Mouse (Mus musculus) limb, embryonic 13.5 days (tissue): ENCODE results near the gene Nkapd1. TPM values are rescaled to one million over a fixed set of nuclear protein-coding genes. Genes with fewer than 3 reads are reported as not detected.
A peak's percentile ranks its signal among the peaks of the same experiment; 100 is the strongest.

Experiments
- ATAC-seq: fragments of 200-750 bp; cut with Nextera tagmentation; 2 replicates; pipeline ENCODE4 v1.8.0; 2017; ENCODE audit warnings: low read depth, moderate number of reproducible peaks, moderate TSS enrichment; ENCODE audit not compliant: low FRiP score
- H3K27ac ChIP-seq: fragments of 300-500 bp; sonication (generic); 2 replicates; pipeline ENCODE4 v1.5.1; 2015; ENCODE audit warnings: inconsistent platforms, mild to moderate bottlenecking, moderate library complexity
- H3K27me3 ChIP-seq: fragments of 300-500 bp; sonication (generic); 2 replicates; pipeline ENCODE4 v1.6.1; 2015; ENCODE audit warnings: mild to moderate bottlenecking, inconsistent platforms
- H3K36me3 ChIP-seq: fragments of 300-500 bp; sonication (generic); 2 replicates; pipeline ENCODE4 v1.6.1; 2015; ENCODE audit warnings: inconsistent platforms, mild to moderate bottlenecking, moderate library complexity
- H3K4me1 ChIP-seq: fragments of 300-500 bp; sonication (generic); 2 replicates; pipeline ENCODE4 v1.6.1; 2015; ENCODE audit warnings: inconsistent platforms
- H3K4me2 ChIP-seq: fragments of 300-500 bp; sonication (generic); replicated peaks from 2 replicates; pipeline ENCODE4 v1.6.1; 2015; ENCODE audit warnings: inconsistent platforms, mild to moderate bottlenecking, moderate library complexity
- H3K4me3 ChIP-seq: fragments of 300-500 bp; sonication (generic); 2 replicates; pipeline ENCODE4 v1.5.1; 2015; ENCODE audit warnings: moderate library complexity, mild to moderate bottlenecking, inconsistent platforms
- H3K9ac ChIP-seq: fragments of 300-500 bp; sonication (generic); 2 replicates; pipeline ENCODE4 v1.6.1; 2015; ENCODE audit warnings: mild to moderate bottlenecking, inconsistent platforms
- H3K9me3 ChIP-seq: fragments of 300-500 bp; sonication (generic); 2 replicates; pipeline ENCODE4 v1.6.1; 2016; ENCODE audit warnings: inconsistent platforms
- WGBS: fragments of 180-500 bp; shearing (Covaris S2); methylation state at CpG from one replicate; pipeline ENCODE4 v1.1.7; 2015; 5-methylcytosine and 5-hydroxymethylcytosine counted together
- polyA plus RNA-seq: library from polyadenylated mRNA; unstranded; fragments of >200 nt; fragmentation: Nextera tagmentation; extraction: Ambion mirVana; gene quantifications from 2 replicates; pipeline ENCODE4 v1.2.1, GENCODE M21; 2015

Nkapd1 gene
- 24.5 and 26.9 TPM in 2 replicates for polyA plus RNA-seq

GRCm38 (mm10) chr9:50616766-50617603 lies at the start of gene Nkapd1, which contains the start of gene Pih1d2:
Gene Nkapd1, minus strand, starts transcription at chr9:50617464.
Gene Pih1d2, plus strand, starts transcription at chr9:50617321.
- Histone ChIP-seq H3K9ac (peak within 1 kb of the TSS; percentile 97), H3K4me2 (peak within 1 kb of the TSS; percentile 88), H3K4me3 (peak within 1 kb of the TSS; percentile 100), H3K27ac (peak within 1 kb of the TSS; percentile 94), H3K36me3 (peaks cover 31% of the 10 kb centered on the region), H3K27me3 (no peaks in the 10 kb centered on the region), H3K4me1 (peaks cover 8% of the 10 kb centered on the region), H3K9me3 (no peaks in the 10 kb centered on the region)
- ATAC-seq = peak; percentile 93
- WGBS = under 1% methylated on average over 79 of the region's 81 CpGs

- ATAC-seq = no peak
- no peak overlapping the region for H3K27ac ChIP-seq
- H3K4me3 ChIP-seq = no peak overlapping the region
- H3K9me3 ChIP-seq = no peaks in the 10 kb centered on the region
- H3K9ac ChIP-seq = no peak overlapping the region
- no peak overlapping the region for H3K4me2 ChIP-seq
- H3K36me3 ChIP-seq = peaks cover 57% of the 10 kb centered on the region
- WGBS = 89% methylated on average over 6 of the region's 6 CpGs
- no peaks in the 10 kb centered on the region for H3K27me3 ChIP-seq
- H3K4me1 ChIP-seq = no peaks in the 10 kb centered on the region
These were observed 49.2 kb upstream of the Nkapd1 start for GRCm38 (mm10) chr9:50666442-50666841.

- WGBS = 91% methylated on average over 5 of the region's 5 CpGs
- H3K4me3 ChIP-seq = no peak overlapping the region
- no peak overlapping the region for H3K4me2 ChIP-seq
- no peak for ATAC-seq
- H3K9me3 ChIP-seq = no peaks in the 10 kb centered on the region
- no peak overlapping the region for H3K9ac ChIP-seq
- peaks cover 6% of the 10 kb centered on the region for H3K4me1 ChIP-seq
- peaks cover 55% of the 10 kb centered on the region for H3K36me3 ChIP-seq
- no peaks in the 10 kb centered on the region for H3K27me3 ChIP-seq
- H3K27ac ChIP-seq = no peak overlapping the region
These were observed 47.6 kb upstream of the Nkapd1 start for GRCm38 (mm10) chr9:50664826-50665225.

- Histone ChIP-seq H3K9ac (peak overlapping the region; percentile 93; the same call in 1 of the 2 replicates), H3K27me3 (no peaks in the 10 kb centered on the region), H3K36me3 (peaks cover 25% of the 10 kb centered on the region), H3K27ac (no peak overlapping the region), H3K9me3 (no peaks in the 10 kb centered on the region), H3K4me1 (peaks cover 14% of the 10 kb centered on the region), H3K4me3 (peak overlapping the region; percentile 93), H3K4me2 (peak overlapping the region; percentile 80)
- ATAC-seq = no peak
- WGBS = 14% methylated on average over 12 of the region's 12 CpGs
These were observed 43.2 kb upstream of the Nkapd1 start for GRCm38 (mm10) chr9:50660431-50660830.

- H3K4me1 ChIP-seq = peaks cover 14% of the 10 kb centered on the region
- under 1% methylated on average over 63 of the region's 63 CpGs for WGBS
- no peaks in the 10 kb centered on the region for H3K9me3 ChIP-seq
- H3K4me2 ChIP-seq = peak within 1 kb of the TSS; percentile 80
- peaks cover 25% of the 10 kb centered on the region for H3K36me3 ChIP-seq
- peak; percentile 94 for ATAC-seq
- H3K9ac ChIP-seq = peak within 1 kb of the TSS; percentile 93
- no peaks in the 10 kb centered on the region for H3K27me3 ChIP-seq
- H3K4me3 ChIP-seq = peak within 1 kb of the TSS; percentile 93
- peak within 1 kb of the TSS; percentile 87 for H3K27ac ChIP-seq
These were observed 42.3 kb upstream of the Nkapd1 start, which contains the start of gene Dlat for GRCm38 (mm10) chr9:50659392-50660217. Gene Dlat, minus strand, starts transcription at chr9:50659780.

- peak; percentile 82 for ATAC-seq
- H3K9ac ChIP-seq = peak overlapping the region; percentile 93
- peaks cover 27% of the 10 kb centered on the region for H3K36me3 ChIP-seq
- H3K4me1 ChIP-seq = peaks cover 14% of the 10 kb centered on the region
- H3K4me3 ChIP-seq = peak overlapping the region; percentile 93
- H3K27me3 ChIP-seq = no peaks in the 10 kb centered on the region
- H3K27ac ChIP-seq = peak overlapping the region; percentile 87
- peak overlapping the region; percentile 80 for H3K4me2 ChIP-seq
- no peaks in the 10 kb centered on the region for H3K9me3 ChIP-seq
- 0% methylated on average over 28 of the region's 28 CpGs for WGBS
These were observed 41.7 kb upstream of the Nkapd1 start for GRCm38 (mm10) chr9:50658941-50659388.

GRCm38 (mm10) chr9:50658391-50658790 lies 41.1 kb upstream of the Nkapd1 start:
- H3K27me3 ChIP-seq = no peaks in the 10 kb centered on the region

GRCm38 (mm10) chr9:50650503-50650902 lies 33.2 kb upstream of the Nkapd1 start:
- ATAC-seq = no peak

More at GRCm38 (mm10) chr9:50658391-50658790, 41.1 kb upstream of the Nkapd1 start:
- WGBS = 19% methylated on average over 5 of the region's 5 CpGs
- ATAC-seq = no peak
- Histone ChIP-seq H3K9ac (peak overlapping the region; percentile 93), H3K27ac (no peak overlapping the region), H3K36me3 (peaks cover 33% of the 10 kb centered on the region), H3K4me1 (peaks cover 14% of the 10 kb centered on the region), H3K9me3 (no peaks in the 10 kb centered on the region), H3K4me2 (peak overlapping the region; percentile 80), H3K4me3 (peak overlapping the region; percentile 93)

GRCm38 (mm10) chr9:50646826-50647370 lies 29.6 kb upstream of the Nkapd1 start:
- H3K27ac ChIP-seq = no peak overlapping the region
- H3K27me3 ChIP-seq = no peaks in the 10 kb centered on the region
- no peaks in the 10 kb centered on the region for H3K4me1 ChIP-seq
- ATAC-seq = no peak
- H3K4me2 ChIP-seq = no peak overlapping the region
- no peaks in the 10 kb centered on the region for H3K9me3 ChIP-seq
- H3K36me3 ChIP-seq = peaks cover 91% of the 10 kb centered on the region
- H3K4me3 ChIP-seq = no peak overlapping the region
- no peak overlapping the region for H3K9ac ChIP-seq
- WGBS = 82% methylated on average over 10 of the region's 10 CpGs

More at GRCm38 (mm10) chr9:50650503-50650902, 33.2 kb upstream of the Nkapd1 start:
- Histone ChIP-seq H3K4me2 (no peak overlapping the region), H3K9ac (no peak overlapping the region), H3K27ac (no peak overlapping the region), H3K27me3 (no peaks in the 10 kb centered on the region), H3K9me3 (no peaks in the 10 kb centered on the region), H3K4me3 (no peak overlapping the region), H3K4me1 (no peaks in the 10 kb centered on the region), H3K36me3 (peaks cover 92% of the 10 kb centered on the region)
- WGBS = 95% methylated on average over 10 of the region's 10 CpGs

GRCm38 (mm10) chr9:50634270-50634669 lies 17.0 kb upstream of the Nkapd1 start:
- peaks cover 63% of the 10 kb centered on the region for H3K36me3 ChIP-seq

GRCm38 (mm10) chr9:50633059-50633458 lies 15.8 kb upstream of the Nkapd1 start:
- no peak for ATAC-seq
- H3K4me2 ChIP-seq = no peak overlapping the region
- WGBS = 65% methylated on average over 2 of the region's 2 CpGs
- no peak overlapping the region for H3K4me3 ChIP-seq
- no peaks in the 10 kb centered on the region for H3K9me3 ChIP-seq
- no peak overlapping the region for H3K27ac ChIP-seq
- H3K4me1 ChIP-seq = no peaks in the 10 kb centered on the region
- H3K9ac ChIP-seq = no peak overlapping the region
- H3K27me3 ChIP-seq = no peaks in the 10 kb centered on the region
- peaks cover 51% of the 10 kb centered on the region for H3K36me3 ChIP-seq

More at GRCm38 (mm10) chr9:50634270-50634669, 17.0 kb upstream of the Nkapd1 start:
- Histone ChIP-seq H3K4me1 (no peaks in the 10 kb centered on the region), H3K27me3 (no peaks in the 10 kb centered on the region), H3K4me2 (no peak overlapping the region), H3K4me3 (no peak overlapping the region), H3K27ac (no peak overlapping the region), H3K9me3 (no peaks in the 10 kb centered on the region), H3K9ac (no peak overlapping the region)
- no peak for ATAC-seq
- 95% methylated on average over 11 of the region's 11 CpGs for WGBS
